Mouse (Mus musculus) midbrain, embryonic 12.5 days (tissue): ENCODE measurements around the gene Duox2. TPM values are rescaled to one million over a fixed set of nuclear protein-coding genes. Genes with fewer than 3 reads are reported as not detected.

Experiments
- ATAC-seq: fragments of 200-750 bp; cut with Nextera tagmentation; 2 replicates; pipeline ENCODE4 v1.8.0; 2017; ENCODE audit warnings: low read depth, moderate TSS enrichment, moderate library complexity; ENCODE audit not compliant: low FRiP score
- H3K27ac ChIP-seq: fragments of 300-500 bp; sonication (generic); replicated peaks from 2 replicates; pipeline ENCODE4 v1.5.1; 2016; ENCODE audit warnings: mild to moderate bottlenecking
- H3K27me3 ChIP-seq: fragments of 300-500 bp; sonication (generic); 2 replicates; pipeline ENCODE4 v1.6.1; 2016; ENCODE audit warnings: mild to moderate bottlenecking
- H3K36me3 ChIP-seq: fragments of 300-500 bp; sonication (generic); 2 replicates; pipeline ENCODE4 v1.6.1; 2016
- H3K4me1 ChIP-seq: fragments of 300-500 bp; sonication (generic); 2 replicates; pipeline ENCODE4 v1.6.1; 2016
- H3K4me2 ChIP-seq: fragments of 300-500 bp; sonication (generic); replicated peaks from 2 replicates; pipeline ENCODE4 v1.6.1; 2016; ENCODE audit warnings: mild to moderate bottlenecking, moderate library complexity
- H3K4me3 ChIP-seq: fragments of 300-500 bp; sonication (generic); 2 replicates; pipeline ENCODE4 v1.5.1; 2016; ENCODE audit warnings: mild to moderate bottlenecking
- H3K9ac ChIP-seq: fragments of 300-500 bp; sonication (generic); replicated peaks from 2 replicates; pipeline ENCODE4 v1.6.1; 2016; ENCODE audit warnings: mild to moderate bottlenecking, moderate library complexity
- H3K9me3 ChIP-seq: fragments of 300-500 bp; sonication (generic); 2 replicates; pipeline ENCODE4 v1.6.1; 2016; ENCODE audit warnings: mild to moderate bottlenecking
- WGBS: fragments of 180-500 bp; shearing (Covaris S2); methylation state at CpG from one replicate; pipeline ENCODE4 v1.1.7; 2016; 5-methylcytosine and 5-hydroxymethylcytosine counted together
- polyA plus RNA-seq: library from polyadenylated mRNA; unstranded; fragments of >200 nt; fragmentation: Nextera tagmentation; extraction: Ambion mirVana; gene quantifications from 2 replicates; pipeline ENCODE4 v1.2.1, GENCODE M21; 2016

Duox2 gene
- polyA plus RNA-seq, 1 experiment from 2014 or later: not detected

GRCm38 (mm10) chr2:122233759-122234557 lies 64.3 kb downstream of the Duox2 start:
- Histone ChIP-seq H3K36me3 (no peaks in the 10 kb centered on the region), H3K27ac (peak overlapping the region; percentile 71), H3K4me2 (peak overlapping the region; percentile 86), H3K4me1 (peaks cover 10% of the 10 kb centered on the region), H3K4me3 (peak overlapping the region; percentile 56), H3K9me3 (no peaks in the 10 kb centered on the region), H3K27me3 (no peaks in the 10 kb centered on the region), H3K9ac (peak overlapping the region; percentile 58)
- peak; percentile 48 for ATAC-seq
- WGBS: 8% methylated on average over 26 of the region's 26 CpGs

DNA sequence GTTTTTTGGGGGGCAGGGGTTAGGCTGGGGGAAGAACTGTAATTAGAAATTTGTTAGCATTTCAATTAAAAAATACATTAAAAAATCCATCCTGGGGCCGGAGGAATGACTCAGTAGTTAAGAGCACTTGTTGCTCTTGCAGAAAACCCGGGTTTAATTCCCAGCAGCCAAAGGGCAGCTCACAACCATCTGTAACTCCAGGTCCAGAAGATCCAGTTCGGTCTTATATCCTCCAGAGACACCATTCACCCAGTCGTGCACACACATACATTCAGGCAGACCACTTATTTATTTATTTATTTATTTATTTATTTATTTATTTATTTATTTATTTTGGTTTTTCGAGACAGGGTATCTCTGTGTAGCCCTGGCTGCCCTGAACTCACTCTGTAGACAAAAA lies 64.9 kb downstream of the Duox2 start:
- no peak for ATAC-seq

GRCm38 (mm10) chr2:122231616-122232015 lies 66.6 kb downstream of the Duox2 start:
- Histone ChIP-seq H3K4me1 (peaks cover 10% of the 10 kb centered on the region), H3K9ac (no peak overlapping the region), H3K27ac (no peak overlapping the region), H3K4me3 (no peak overlapping the region), H3K27me3 (no peaks in the 10 kb centered on the region), H3K4me2 (no peak overlapping the region), H3K36me3 (no peaks in the 10 kb centered on the region), H3K9me3 (no peaks in the 10 kb centered on the region)
- no peak for ATAC-seq
- whole genome bisulfite sequencing: 79% methylated on average over 9 of the region's 9 CpGs

More for the DNA sequence above, 64.9 kb downstream of the Duox2 start:
- Histone ChIP-seq H3K9ac (no peak overlapping the region), H3K9me3 (no peaks in the 10 kb centered on the region), H3K27ac (no peak overlapping the region), H3K27me3 (no peaks in the 10 kb centered on the region), H3K4me2 (peak overlapping the region; percentile 86; the same call in 1 of the 2 replicates), H3K36me3 (no peaks in the 10 kb centered on the region), H3K4me1 (peaks cover 10% of the 10 kb centered on the region), H3K4me3 (no peak overlapping the region)
- 60% methylated on average over 5 of the region's 5 CpGs for WGBS

DNA sequence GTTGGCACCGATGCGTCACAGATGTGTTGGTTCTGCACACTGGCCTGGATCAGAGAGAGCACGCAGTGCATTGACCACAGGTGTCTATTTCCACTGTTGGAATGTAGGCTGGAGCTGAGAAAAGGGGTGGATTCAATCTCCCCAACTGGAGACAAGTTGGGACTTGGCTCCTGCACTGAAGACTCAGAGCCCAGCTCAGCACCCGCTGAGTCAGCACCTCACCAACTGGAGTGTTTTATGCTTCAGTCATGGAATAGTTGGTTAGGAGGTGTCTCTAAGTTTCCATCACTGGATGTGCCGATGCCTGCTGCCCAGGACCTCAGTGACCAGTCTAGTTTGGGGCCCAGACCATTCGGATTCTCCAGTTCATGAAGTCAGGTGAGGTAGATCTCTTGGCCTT lies 67.9 kb downstream of the Duox2 start:
- no peaks in the 10 kb centered on the region for H3K36me3 ChIP-seq
- H3K4me2 ChIP-seq: no peak overlapping the region
- peaks cover 10% of the 10 kb centered on the region for H3K4me1 ChIP-seq
- 87% methylated on average over 6 of the region's 6 CpGs for WGBS
- no peak for ATAC-seq
- no peak overlapping the region for H3K27ac ChIP-seq
- no peaks in the 10 kb centered on the region for H3K27me3 ChIP-seq
- no peak overlapping the region for H3K4me3 ChIP-seq
- H3K9ac ChIP-seq: no peak overlapping the region
- no peaks in the 10 kb centered on the region for H3K9me3 ChIP-seq

Other genes starting within 250 kb of the Duox2 start
- 15.0 and 16.4 TPM in 2 replicates for gene Spg11, start 180.1 kb downstream of the Duox2 start, polyA plus RNA-seq
- gene B2m, start 150.8 kb downstream of the Duox2 start, polyA plus RNA-seq: 107 and 122 TPM in 2 replicates
- gene Trim69, start 137.7 kb downstream of the Duox2 start, polyA plus RNA-seq: not detected in 2 replicates
- gene Patl2, start 112.3 kb downstream of the Duox2 start, polyA plus RNA-seq: not detected in 2 replicates
- not detected in 2 replicates for gene Terb2, start 112.2 kb downstream of the Duox2 start, polyA plus RNA-seq
- gene Sord, start 63.7 kb downstream of the Duox2 start, polyA plus RNA-seq: 24.6 and 25.3 TPM in 2 replicates
- gene Duoxa2, start 451 bp upstream of the Duox2 start, polyA plus RNA-seq: not detected in 2 replicates
- 0.43 and 0.64 TPM in 2 replicates for gene Duoxa1, start 15.3 kb upstream of the Duox2 start, polyA plus RNA-seq
- gene Duox1, start 17.2 kb upstream of the Duox2 start, polyA plus RNA-seq: 0.12 and 0.18 TPM in 2 replicates
- gene Shf, start 70.7 kb upstream of the Duox2 start, polyA plus RNA-seq: 9.2 TPM in 2 replicates
- not detected in 2 replicates for gene Slc28a2, start 128.0 kb upstream of the Duox2 start, polyA plus RNA-seq
- not detected in 2 replicates for gene Gm14085, start 186.5 kb upstream of the Duox2 start, polyA plus RNA-seq